Mouse (Mus musculus) hindbrain, embryonic 10.5 days (tissue): ENCODE data around the gene Runx1. TPM values are rescaled to one million over a fixed set of nuclear protein-coding genes. Genes with fewer than 3 reads are reported as not detected.

Experiments
- DNase-seq: peaks from one replicate; pipeline ENCODE4 v3.0.0-alpha.2; 2017; ENCODE audit warnings: low spot score
- H3K27ac ChIP-seq: fragments of 300-500 bp; sonication (generic); 2 replicates; pipeline ENCODE4 v1.5.1; 2016; ENCODE audit warnings: mild to moderate bottlenecking, moderate library complexity
- H3K27me3 ChIP-seq: fragments of 300-500 bp; sonication (generic); 2 replicates; pipeline ENCODE4 v1.6.1; 2016; ENCODE audit warnings: mild to moderate bottlenecking; ENCODE audit not compliant: poor library complexity, insufficient read depth, severe bottlenecking
- H3K36me3 ChIP-seq: fragments of 300-500 bp; sonication (generic); 2 replicates; pipeline ENCODE4 v1.6.1; 2016; ENCODE audit warnings: mild to moderate bottlenecking, moderate library complexity
- H3K4me1 ChIP-seq: fragments of 300-500 bp; sonication (generic); replicated peaks from 2 replicates; pipeline ENCODE4 v1.6.1; 2016; ENCODE audit warnings: mild to moderate bottlenecking
- H3K4me3 ChIP-seq: fragments of 300-500 bp; sonication (generic); 2 replicates; pipeline ENCODE4 v1.5.1; 2016; ENCODE audit warnings: mild to moderate bottlenecking, moderate library complexity
- H3K9me3 ChIP-seq: fragments of 300-500 bp; sonication (generic); 2 replicates; pipeline ENCODE4 v1.6.1; 2016; ENCODE audit warnings: mild to moderate bottlenecking, moderate library complexity
- WGBS: fragments of 180-500 bp; shearing (Covaris S2); methylation state at CpG from one replicate; pipeline ENCODE4 v1.1.7; 2016; 5-methylcytosine and 5-hydroxymethylcytosine counted together
- polyA plus RNA-seq: library from polyadenylated mRNA; unstranded; fragments of >200 nt; fragmentation: Nextera tagmentation; extraction: Ambion mirVana; gene quantifications from 2 replicates; pipeline ENCODE4 v1.2.1, GENCODE M21; 2016

Gene Runx1
- polyA plus RNA-seq, 1 experiment from 2014 or later = 2.2 TPM

DNA sequence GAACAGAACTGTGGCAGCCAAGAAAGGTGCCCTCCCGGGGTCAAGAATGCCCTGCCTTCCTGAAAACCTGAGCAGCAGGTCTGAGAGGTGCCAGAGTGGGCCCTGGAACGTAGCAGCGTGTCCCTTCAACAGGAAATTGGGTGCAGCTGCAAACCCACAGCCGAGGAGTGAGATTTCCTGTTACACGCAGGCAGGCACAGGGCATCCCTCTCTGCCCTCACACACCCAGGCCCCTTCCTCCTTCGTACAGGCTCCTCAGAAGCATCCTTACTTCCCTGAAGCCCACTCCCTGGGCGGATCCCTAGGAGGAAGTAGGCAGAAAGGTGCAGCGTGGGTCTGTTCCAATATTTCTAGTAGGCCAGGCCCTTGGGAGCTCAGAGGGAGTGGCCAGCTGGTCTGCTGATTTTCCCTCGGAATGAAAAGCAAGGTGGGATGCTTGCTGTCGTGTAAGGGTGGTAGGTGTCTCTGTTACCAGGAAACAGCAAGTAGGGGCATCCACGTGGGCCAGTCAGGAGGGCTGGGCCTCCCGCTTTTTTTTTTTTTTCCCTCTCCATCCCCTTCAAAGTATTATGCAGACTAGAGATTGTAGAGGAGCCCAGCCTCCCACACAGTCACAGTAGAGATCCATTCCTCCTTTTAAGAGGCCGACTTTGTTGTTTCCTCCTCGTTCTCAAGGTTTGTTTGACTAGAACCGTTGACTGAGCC, 181.1 kb downstream of the Runx1 start:
- WGBS = 59% methylated on average over 15 of the region's 15 CpGs
- Histone ChIP-seq H3K27ac (peak overlapping the region; percentile 19), H3K9me3 (no peaks in the 10 kb centered on the region), H3K4me1 (peaks cover 26% of the 10 kb centered on the region), H3K36me3 (no peaks in the 10 kb centered on the region), H3K4me3 (no peak overlapping the region), H3K27me3 (no peaks in the 10 kb centered on the region)
- DNase-seq = no peak

DNA sequence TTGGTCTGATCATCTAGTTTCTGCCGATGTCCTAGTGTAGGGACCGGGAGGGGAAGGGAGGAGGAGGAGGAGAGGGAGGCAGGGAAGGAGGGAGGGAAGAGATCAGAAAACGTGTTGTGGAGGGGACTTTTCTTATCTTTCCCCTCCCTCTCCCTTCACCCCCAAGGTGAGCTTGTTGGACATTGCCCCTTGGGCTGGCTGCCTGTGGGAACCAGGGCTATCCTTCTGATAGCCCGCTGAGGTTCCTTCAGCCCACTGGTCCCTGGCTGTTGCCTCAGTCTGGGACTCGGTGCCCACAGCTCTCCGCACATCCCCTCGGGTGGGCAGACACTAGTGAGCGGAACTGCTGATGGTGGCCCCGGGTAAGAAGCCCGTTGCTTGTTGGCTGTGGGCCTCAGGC, 181.6 kb downstream of the Runx1 start:
- Histone ChIP-seq H3K27ac (peak overlapping the region; percentile 17), H3K9me3 (no peaks in the 10 kb centered on the region), H3K36me3 (no peaks in the 10 kb centered on the region), H3K4me1 (peaks cover 32% of the 10 kb centered on the region), H3K27me3 (no peaks in the 10 kb centered on the region), H3K4me3 (no peak overlapping the region)
- WGBS = 72% methylated on average over 10 of the region's 10 CpGs
- DNase-seq = no peak

DNA sequence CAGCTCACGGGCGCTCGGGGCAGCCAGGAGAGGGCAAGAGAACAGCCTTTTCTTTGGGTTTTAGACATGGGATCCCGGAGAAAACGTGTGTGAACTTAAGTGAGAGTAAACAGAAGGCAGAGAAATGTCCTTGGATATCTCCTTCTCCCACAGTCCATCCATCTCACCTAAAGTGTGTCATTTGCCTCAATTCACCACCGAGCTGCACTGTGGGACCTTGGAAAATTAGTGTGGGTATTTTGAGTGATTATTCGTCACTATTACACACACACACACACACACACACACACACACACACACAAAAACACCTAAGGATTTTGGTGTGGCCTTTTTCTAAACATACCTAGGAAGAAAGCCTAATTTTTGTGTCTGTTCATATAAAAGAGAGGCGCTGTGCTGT, 183.7 kb downstream of the Runx1 start:
- H3K9me3 ChIP-seq = no peaks in the 10 kb centered on the region
- H3K36me3 ChIP-seq = no peaks in the 10 kb centered on the region
- H3K27me3 ChIP-seq = no peaks in the 10 kb centered on the region
- WGBS = 90% methylated on average over 8 of the region's 8 CpGs
- no peak overlapping the region for H3K4me3 ChIP-seq
- H3K4me1 ChIP-seq = peaks cover 35% of the 10 kb centered on the region
- DNase-seq = no peak
- no peak overlapping the region for H3K27ac ChIP-seq

DNA sequence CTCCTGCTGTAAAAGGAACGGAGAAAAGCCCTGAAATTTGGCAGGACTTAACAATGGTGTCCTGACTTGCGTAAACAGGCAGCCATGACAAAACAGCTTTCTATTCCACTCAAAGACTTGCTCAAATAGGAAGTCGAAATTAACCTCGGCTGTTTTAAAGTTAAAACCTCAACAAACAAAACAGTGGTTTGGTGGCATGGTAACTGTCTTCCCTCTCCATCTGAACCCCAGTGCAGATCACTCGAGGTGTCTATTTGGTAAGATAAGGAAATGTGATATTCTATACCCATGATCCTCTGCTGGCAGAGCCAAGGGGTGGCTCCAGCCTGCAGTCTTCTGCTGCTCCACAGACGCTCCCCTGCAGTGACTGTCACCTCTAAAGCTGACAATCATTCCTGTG, 184.9 kb downstream of the Runx1 start:
- Histone ChIP-seq H3K27me3 (no peaks in the 10 kb centered on the region), H3K9me3 (no peaks in the 10 kb centered on the region), H3K27ac (no peak overlapping the region), H3K36me3 (no peaks in the 10 kb centered on the region), H3K4me3 (no peak overlapping the region), H3K4me1 (peaks cover 39% of the 10 kb centered on the region)
- WGBS = 76% methylated on average over 6 of the region's 6 CpGs
- DNase-seq = no peak

DNA sequence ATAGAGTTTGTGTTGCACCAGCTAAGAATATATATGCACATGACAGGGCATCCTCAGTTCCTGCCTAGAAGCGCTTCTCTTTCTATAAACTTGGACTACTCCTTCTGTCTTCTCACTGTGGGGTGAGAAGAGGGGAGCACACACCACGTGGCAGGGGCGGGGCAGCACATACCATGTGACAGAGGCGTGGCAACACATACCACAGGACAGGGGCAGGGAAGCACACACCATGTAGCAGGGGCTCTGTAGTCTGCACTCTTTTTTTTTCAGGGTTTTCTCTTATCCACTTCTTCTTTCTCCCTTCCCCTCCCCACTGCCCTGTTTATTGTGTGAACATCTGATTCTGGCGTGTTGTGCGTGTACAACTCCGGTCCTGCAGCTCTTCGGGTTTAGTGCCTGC, 186.9 kb downstream of the Runx1 start:
- peaks cover 20% of the 10 kb centered on the region for H3K4me1 ChIP-seq
- H3K36me3 ChIP-seq = no peaks in the 10 kb centered on the region
- no peak overlapping the region for H3K4me3 ChIP-seq
- H3K9me3 ChIP-seq = no peaks in the 10 kb centered on the region
- WGBS = 81% methylated on average over 8 of the region's 8 CpGs
- H3K27me3 ChIP-seq = no peaks in the 10 kb centered on the region
- H3K27ac ChIP-seq = no peak overlapping the region
- no peak for DNase-seq

DNA sequence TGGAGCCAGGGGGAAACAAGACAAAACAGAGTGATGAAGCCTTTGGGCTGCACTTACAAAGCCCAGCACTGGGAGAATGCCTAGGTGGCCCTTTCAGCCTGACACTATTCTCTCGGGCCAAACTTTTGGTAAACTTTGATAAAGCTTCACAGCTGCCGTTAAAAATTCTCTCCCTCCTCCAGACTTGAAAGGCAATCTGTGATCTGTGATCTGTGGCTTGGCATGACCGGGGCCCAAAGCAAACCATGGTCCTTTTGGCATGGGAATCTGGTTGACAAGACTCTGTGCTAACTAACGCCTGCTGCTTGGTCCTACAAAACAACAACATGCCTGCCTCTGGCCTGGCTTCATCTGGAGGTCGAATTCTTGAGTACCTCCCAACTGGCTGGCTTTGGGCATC, 188.9 kb downstream of the Runx1 start:
- Histone ChIP-seq H3K36me3 (no peaks in the 10 kb centered on the region), H3K4me3 (no peak overlapping the region), H3K27ac (no peak overlapping the region), H3K9me3 (no peaks in the 10 kb centered on the region), H3K4me1 (peaks cover 21% of the 10 kb centered on the region), H3K27me3 (no peaks in the 10 kb centered on the region; the same call in 1 of the 2 replicates)
- DNase-seq = no peak
- WGBS = 69% methylated on average over 5 of the region's 5 CpGs

DNA sequence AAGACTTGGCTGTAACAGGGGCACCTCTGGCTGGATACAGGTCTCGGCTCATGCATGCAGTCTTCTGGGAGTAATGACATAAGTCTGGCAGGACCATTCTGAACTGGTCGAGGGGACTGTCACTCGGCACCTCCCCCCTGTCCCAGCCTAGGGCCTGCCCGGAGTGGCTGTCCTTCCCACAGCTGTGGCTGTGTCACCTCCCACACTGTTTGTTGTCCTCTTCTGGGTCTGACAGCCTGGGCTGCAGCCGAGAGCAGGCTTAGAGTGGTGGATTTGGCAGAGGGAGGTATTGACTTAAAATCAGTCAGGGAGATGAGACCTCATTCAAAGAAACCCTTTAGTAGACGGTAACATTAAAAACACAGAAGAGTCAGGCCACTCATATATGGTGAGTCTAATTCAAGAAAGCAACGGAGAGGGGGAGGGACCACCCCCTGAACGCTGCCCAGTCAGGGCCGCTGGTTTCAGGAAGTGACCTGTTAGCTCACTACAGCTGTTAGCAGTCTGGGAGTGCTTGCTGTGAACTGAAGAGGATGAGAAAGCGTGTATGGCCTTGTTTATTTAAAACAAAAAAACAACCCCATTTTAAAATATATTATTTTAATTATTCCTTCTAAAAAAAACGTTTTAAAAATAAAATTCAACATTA, 193.7 kb downstream of the Runx1 start:
- Histone ChIP-seq H3K4me3 (no peak overlapping the region), H3K27ac (0 out of 2 replicates have a peak overlapping the region, but pooled peaks have one; percentile 45), H3K27me3 (peaks cover 9% of the 10 kb centered on the region), H3K9me3 (no peaks in the 10 kb centered on the region), H3K4me1 (peaks cover 44% of the 10 kb centered on the region), H3K36me3 (no peaks in the 10 kb centered on the region)
- WGBS = 19% methylated on average over 11 of the region's 11 CpGs
- DNase-seq = peak; percentile 41

DNA sequence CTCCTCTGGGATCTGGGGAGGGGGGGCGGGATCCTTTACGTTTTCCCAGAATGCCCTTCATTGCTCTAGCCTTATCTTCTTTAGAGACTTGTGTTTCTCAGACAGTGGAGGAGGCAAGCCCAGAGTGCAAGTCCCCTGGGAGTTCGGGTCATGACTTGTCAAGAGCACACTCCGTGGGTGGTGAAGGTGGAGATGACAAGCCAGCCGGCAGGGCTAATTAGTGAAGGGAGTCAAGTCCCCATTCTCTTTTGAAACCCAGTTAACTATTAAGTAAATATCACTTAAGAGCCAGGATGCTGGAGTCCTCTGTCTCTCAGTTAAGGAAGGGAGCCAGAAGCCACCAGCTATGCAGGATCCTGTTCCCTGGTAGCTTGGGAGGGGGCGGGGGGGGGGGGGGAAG, 194.3 kb downstream of the Runx1 start:
- 18% methylated on average over 6 of the region's 6 CpGs for WGBS
- H3K9me3 ChIP-seq = no peaks in the 10 kb centered on the region
- DNase-seq = no peak
- peaks cover 10% of the 10 kb centered on the region for H3K27me3 ChIP-seq
- H3K36me3 ChIP-seq = no peaks in the 10 kb centered on the region
- no peak overlapping the region for H3K27ac ChIP-seq
- no peak overlapping the region for H3K4me3 ChIP-seq
- H3K4me1 ChIP-seq = peaks cover 42% of the 10 kb centered on the region

DNA sequence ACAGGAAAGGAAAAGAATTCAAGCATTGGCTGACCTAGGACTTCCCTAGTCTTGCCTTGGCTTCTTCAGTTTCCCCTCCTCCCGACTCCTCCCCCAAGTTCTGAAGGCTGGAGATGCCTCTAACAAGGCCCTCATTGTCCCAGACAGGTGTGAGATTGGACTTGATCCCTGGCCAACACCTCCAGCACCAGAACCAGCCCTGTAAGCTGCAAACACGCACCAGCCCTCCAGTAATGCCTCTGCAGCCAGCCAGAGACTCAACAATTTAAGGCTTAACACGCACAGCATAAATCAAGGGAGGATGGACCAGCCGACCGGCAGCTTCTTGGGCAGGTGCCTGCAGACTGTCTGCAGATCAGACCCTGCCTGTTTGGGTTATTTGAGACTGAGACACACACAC, 195.0 kb downstream of the Runx1 start:
- Histone ChIP-seq H3K36me3 (no peaks in the 10 kb centered on the region), H3K27ac (no peak overlapping the region), H3K9me3 (no peaks in the 10 kb centered on the region), H3K4me3 (no peak overlapping the region), H3K4me1 (peaks cover 39% of the 10 kb centered on the region), H3K27me3 (peaks cover 15% of the 10 kb centered on the region)
- no peak for DNase-seq
- 81% methylated on average over 5 of the region's 5 CpGs for WGBS

DNA sequence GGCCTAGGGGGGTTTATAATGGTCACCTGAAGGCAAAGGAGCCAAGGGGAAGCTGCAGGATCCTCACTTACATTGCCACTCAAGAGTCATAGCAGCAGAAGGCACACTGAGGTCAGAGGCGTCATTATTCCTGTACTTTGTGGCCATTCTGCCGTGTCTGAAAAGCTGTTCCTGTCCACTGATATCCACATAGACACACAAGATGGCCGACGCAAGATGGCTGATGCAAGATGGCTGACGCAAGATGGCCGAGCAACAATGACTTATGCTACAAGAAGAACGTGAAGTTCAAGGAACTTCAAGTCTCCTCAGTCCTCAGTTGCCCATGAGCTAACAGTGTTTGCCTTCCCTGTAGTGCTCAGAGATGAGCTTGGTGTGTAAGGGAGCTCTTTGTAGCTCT, 196.1 kb downstream of the Runx1 start:
- H3K4me1 ChIP-seq = peaks cover 42% of the 10 kb centered on the region
- H3K27me3 ChIP-seq = peaks cover 15% of the 10 kb centered on the region
- no peaks in the 10 kb centered on the region for H3K36me3 ChIP-seq
- H3K27ac ChIP-seq = no peak overlapping the region
- no peaks in the 10 kb centered on the region for H3K9me3 ChIP-seq
- DNase-seq = no peak
- no peak overlapping the region for H3K4me3 ChIP-seq
- WGBS = 99% methylated on average over 7 of the region's 7 CpGs

DNA sequence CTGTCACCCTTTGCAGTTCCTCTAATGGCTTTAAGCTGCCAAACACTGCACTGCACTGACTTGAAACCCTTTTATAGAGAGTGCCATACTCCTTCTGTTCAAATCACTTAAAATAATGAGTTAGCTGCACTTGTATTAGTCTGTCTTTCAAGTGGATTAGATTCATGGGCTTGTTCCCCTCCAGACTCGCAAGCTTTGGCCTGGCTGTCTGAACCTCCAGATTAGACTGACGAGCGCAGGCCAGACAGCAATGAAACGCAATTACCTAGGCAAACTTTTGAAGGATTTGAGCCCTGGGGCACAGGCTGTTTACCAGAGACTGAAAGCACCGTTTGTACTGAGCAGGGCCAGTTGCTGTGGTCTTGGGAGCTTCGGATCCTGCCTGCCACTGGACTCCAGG, 198.7 kb downstream of the Runx1 start:
- H3K27me3 ChIP-seq = peaks cover 26% of the 10 kb centered on the region
- no peak for DNase-seq

DNA sequence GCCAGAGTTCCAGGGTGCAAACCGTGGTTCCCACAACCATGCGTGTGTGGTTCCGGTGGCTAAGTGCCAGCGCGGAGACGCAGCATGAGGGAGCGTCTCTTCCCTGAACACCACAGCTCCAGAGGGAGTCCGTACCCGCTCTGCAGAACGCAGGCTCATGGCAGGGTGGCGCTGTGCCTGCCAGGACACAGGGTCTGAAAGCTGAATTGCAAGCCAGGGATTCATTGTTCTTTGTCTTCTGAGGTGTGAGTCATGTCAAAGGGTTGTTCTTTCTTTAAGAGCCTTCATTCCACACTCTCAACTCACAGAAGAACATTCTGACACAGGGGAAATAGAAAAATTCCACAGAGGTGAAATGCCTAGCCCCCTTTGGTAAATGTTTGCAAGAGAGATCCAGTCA, 202.0 kb downstream of the Runx1 start:
- DNase-seq = no peak
- Histone ChIP-seq H3K4me3 (no peak overlapping the region), H3K4me1 (peaks cover 49% of the 10 kb centered on the region), H3K27ac (no peak overlapping the region), H3K36me3 (no peaks in the 10 kb centered on the region), H3K27me3 (peaks cover 30% of the 10 kb centered on the region), H3K9me3 (no peaks in the 10 kb centered on the region)
- 83% methylated on average over 11 of the region's 11 CpGs for WGBS

More for the DNA sequence above, 198.7 kb downstream of the Runx1 start:
- Histone ChIP-seq H3K4me3 (no peak overlapping the region), H3K4me1 (peaks cover 48% of the 10 kb centered on the region), H3K27ac (peak overlapping the region; percentile 41; the same call in 1 of the 2 replicates), H3K36me3 (no peaks in the 10 kb centered on the region), H3K9me3 (no peaks in the 10 kb centered on the region)
- WGBS = 60% methylated on average over 6 of the region's 6 CpGs

DNA sequence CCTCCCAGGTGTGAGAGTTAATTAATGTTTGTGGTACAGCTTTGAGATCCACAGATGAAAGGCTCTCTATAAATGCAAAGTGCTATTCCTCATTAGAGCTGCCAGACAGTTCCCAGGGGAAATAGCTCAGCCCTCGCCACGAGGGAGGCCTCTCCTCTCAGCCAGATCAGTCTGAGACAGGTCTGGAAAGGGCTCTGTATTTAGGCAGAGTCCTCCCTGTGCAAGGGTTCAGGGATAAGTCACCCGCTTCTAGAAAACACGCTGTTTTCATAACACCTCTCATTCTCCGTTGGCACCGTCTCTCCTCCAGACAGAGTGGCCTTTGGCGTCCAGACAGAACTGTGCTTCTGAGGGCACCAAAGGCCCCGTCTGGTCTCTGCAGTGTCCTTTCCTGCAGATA, 204.1 kb downstream of the Runx1 start:
- H3K36me3 ChIP-seq = no peaks in the 10 kb centered on the region
- no peak overlapping the region for H3K27ac ChIP-seq
- H3K4me3 ChIP-seq = no peak overlapping the region
- WGBS = 74% methylated on average over 8 of the region's 8 CpGs
- H3K27me3 ChIP-seq = peaks cover 21% of the 10 kb centered on the region
- H3K4me1 ChIP-seq = peaks cover 30% of the 10 kb centered on the region; the same call in 1 of the 2 replicates
- DNase-seq = no peak
- H3K9me3 ChIP-seq = peaks cover 10% of the 10 kb centered on the region
